Mouse (Mus musculus) gastrocnemius, adult 2 months (tissue): ENCODE results near the gene Serpinb6e. TPM values are rescaled to one million over a fixed set of nuclear protein-coding genes. Genes with fewer than 3 reads are reported as not detected.

Experiments used
- DNase-seq: peaks from one replicate; pipeline ENCODE4 v3.0.0; 2022
- H3K27ac ChIP-seq: fragments of 200-600 bp; 2 replicates; pipeline ENCODE4 v1.8.1; 2022; ENCODE audit warnings: mild to moderate bottlenecking
- H3K4me3 ChIP-seq: fragments of 200-600 bp; 2 replicates; pipeline ENCODE4 v1.8.1; 2022; ENCODE audit warnings: mild to moderate bottlenecking, moderate library complexity
- CTCF ChIP-seq: fragments of 200-600 bp; IDR thresholded peaks from 2 replicates; pipeline ENCODE4 v1.8.1; 2022; ENCODE audit warnings: antibody characterized with exemption, mild to moderate bottlenecking, moderate library complexity
- intact Hi-C: fragments of 180-260 bp; cut with DNase I; formaldehyde crosslinking; loops from one replicate; pipeline ENCODE4 v1.15.1; 2025
- long read RNA-seq, 2 experiments: library from polyadenylated mRNA; stranded (forward); transcript quantifications; one replicate each; pipeline ENCODE4 v2.0.0; 2021
- total RNA-seq, 2 experiments: library from RNA; stranded (reverse); gene quantifications; 2 replicates each; pipeline ENCODE4 v1.2.3; 2021

The Serpinb6e gene
- not detected for total RNA-seq
- long read RNA-seq, experiment 1: 0 reads
- long read RNA-seq, experiment 2: 0 reads

DNA sequence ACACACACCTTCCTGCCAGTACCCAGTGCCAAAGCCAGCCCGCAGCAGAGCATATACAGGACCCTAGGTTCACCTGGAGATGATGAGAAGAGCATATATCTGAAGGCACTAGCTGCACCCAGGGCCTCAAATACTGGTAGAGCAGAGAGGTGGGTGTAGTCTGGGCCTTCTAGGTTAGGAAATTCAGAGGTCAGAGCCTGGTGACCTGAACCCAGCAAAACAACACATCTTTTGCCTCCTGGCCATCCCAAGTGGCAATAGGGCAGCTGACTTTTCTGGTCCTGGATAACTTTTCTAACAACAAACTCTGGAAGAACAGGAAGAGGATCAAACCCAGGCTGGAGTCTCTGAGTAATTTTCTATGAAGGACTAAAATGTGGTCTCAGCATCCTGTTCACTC is at the start of gene Serpinb6e:
Gene Serpinb6e (minus strand): TSS at position 101 of the 400 bp plus-strand sequence.
- no peak within 1 kb of the TSS for H3K4me3 ChIP-seq
- no peak for DNase-seq
- no peak within 1 kb of the TSS for H3K27ac ChIP-seq
- TF ChIP-seq CTCF: no peak
- intact Hi-C loops: no loop called here

DNA sequence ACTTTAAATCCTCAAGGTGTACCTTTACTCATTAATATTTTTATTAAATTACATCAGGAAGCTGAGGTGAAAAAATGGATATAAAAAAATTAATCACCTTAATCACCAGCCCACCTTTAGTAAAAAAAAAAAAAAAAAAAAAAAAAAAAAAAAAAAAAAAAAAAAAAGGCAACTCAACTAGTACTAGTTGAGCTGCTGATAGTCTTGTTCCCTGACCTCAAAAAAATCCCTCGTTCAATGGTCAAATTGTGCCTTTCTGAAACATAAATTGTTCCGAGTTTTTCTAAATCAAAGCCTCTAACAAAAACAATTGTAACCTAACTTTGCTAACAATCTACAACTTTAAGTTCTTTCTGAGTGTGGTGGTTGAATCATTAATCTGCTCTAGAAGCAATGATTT is 12.5 kb downstream of the Serpinb6e start:
- Histone ChIP-seq H3K4me3 (no peak overlapping the region), H3K27ac (no peak overlapping the region)
- DNase-seq: no peak
- intact Hi-C loops: no loop called here
- TF ChIP-seq CTCF: no peak

- intact Hi-C loops: no loop called here
Observed at GRCm38 (mm10) chr13:33823421-33823820, 19.8 kb downstream of the Serpinb6e start.

GRCm38 (mm10) chr13:33821490-33822143 is 21.6 kb downstream of the Serpinb6e start:
- intact Hi-C loops: no loop called here
- H3K4me3 ChIP-seq: no peak overlapping the region
- no peak overlapping the region for H3K27ac ChIP-seq
- no peak for TF ChIP-seq CTCF
- DNase-seq: no peak

More at GRCm38 (mm10) chr13:33823421-33823820, 19.8 kb downstream of the Serpinb6e start:
- DNase-seq: no peak
- Histone ChIP-seq H3K27ac (no peak overlapping the region), H3K4me3 (no peak overlapping the region)
- TF ChIP-seq CTCF: no peak

Other genes with a start within 250 kb of the Serpinb6e start
- gene Serpinb6d, start 182.0 kb downstream of the Serpinb6e start, total RNA-seq: not detected
- under 1 TPM; 0.59 to 0.61 TPM for gene Serpinb6c, start 62.3 kb upstream of the Serpinb6e start, total RNA-seq
- gene Nqo2, start 121.3 kb upstream of the Serpinb6e start, total RNA-seq: 10 to 100 TPM in 1 of 2 experiments, 1 to 10 TPM in 1; 10.0 to 18.4 TPM
- 1 to 10 TPM; 3.6 to 4.1 TPM for gene Ripk1, start 159.0 kb upstream of the Serpinb6e start, total RNA-seq
- 100 to 1,000 TPM in 1 of 2 experiments, 10 to 100 TPM in 1; 93.9 to 299 TPM for gene Serpinb6a, start 159.4 kb upstream of the Serpinb6e start, total RNA-seq
- 10 to 100 TPM; 22.4 to 25.5 TPM for gene Bphl, start 194.2 kb upstream of the Serpinb6e start, total RNA-seq
- 10 to 100 TPM in 1 of 2 experiments, 1 to 10 TPM in 1; 6.7 to 23.3 TPM for gene Tubb2a, start 234.6 kb upstream of the Serpinb6e start, total RNA-seq